Comparison of ENCODE assay signal across 9 mouse cellular contexts in genomic region chr12:106527699-106528434, GRCm38 (mm10).
A peak's percentile ranks its signal among the peaks of the same experiment; 100 is the strongest.
DNase-seq lines count a peak whose midpoint lies in the region; ATAC-seq and TF ChIP-seq lines count a peak whose summit lies in the region.
"Had no signal": no experiment of that assay in that cellular context is flagged by ENCODE, and none has a peak within 500 bp of the region (broad histone marks: within the 10 kb centered on the region; RNA-seq: fewer than 3 reads in every experiment).

No protein-coding gene starts in this region.

- no peaks in the 10 kb centered on the region for H3K36me3 ChIP-seq in embryonic facial prominence, embryonic 11.5 days (replicated peaks; ENCODE audit: control insufficient read depth, insufficient read depth, low read depth, low read length)
- no peaks in the 10 kb centered on the region for H3K36me3 ChIP-seq in hindbrain, embryonic 12.5 days
- H3K36me3 ChIP-seq in neural tube, embryonic 13.5 days, result no peaks in the 10 kb centered on the region
- H3K36me3 ChIP-seq: liver, embryonic 13.5 days had no signal

- no peaks in the 10 kb centered on the region for H3K9me3 ChIP-seq in embryonic facial prominence, embryonic 11.5 days (replicated peaks; ENCODE audit: control insufficient read depth, low read length)
- H3K9me3 ChIP-seq in hindbrain, embryonic 12.5 days (replicated peaks), result no peaks in the 10 kb centered on the region
- no peaks in the 10 kb centered on the region for H3K9me3 ChIP-seq in neural tube, embryonic 13.5 days
- H3K9me3 ChIP-seq: liver, embryonic 13.5 days had no signal

- intact Hi-C loops in left cerebral cortex, postnatal 10 days (cut with DNase I), result no loop called here
- intact Hi-C loops in left cerebral cortex, adult 2 months (cut with DNase I), result no loop called here

- no peak for TF ChIP-seq CTCF in left cerebral cortex, adult 2 months (IDR thresholded peaks at IDR 0.05)

- H3K4me1 ChIP-seq in embryonic facial prominence, embryonic 11.5 days (ENCODE audit: control insufficient read depth, insufficient read depth, low read length), result no peaks in the 10 kb centered on the region
- H3K4me1 ChIP-seq in hindbrain, embryonic 12.5 days, result peaks cover 16% of the 10 kb centered on the region
- H3K4me1 ChIP-seq in neural tube, embryonic 13.5 days (replicated peaks), result peaks cover 28% of the 10 kb centered on the region
- H3K4me1 ChIP-seq: liver, embryonic 13.5 days had no signal

- 0 out of 2 replicates have a peak, but pooled peaks cover 2% of the 10 kb centered on the region for H3K27me3 ChIP-seq in embryonic facial prominence, embryonic 11.5 days (ENCODE audit: control insufficient read depth, insufficient read depth, low read length)
- H3K27me3 ChIP-seq in hindbrain, embryonic 12.5 days, result peaks cover 17% of the 10 kb centered on the region; the same call in 1 of the 2 replicates
- peaks cover 25% of the 10 kb centered on the region for H3K27me3 ChIP-seq in neural tube, embryonic 13.5 days

- WGBS in embryonic facial prominence, embryonic 11.5 days, result 10% methylated on average over 20 of the region's 20 CpGs
- 6% methylated on average over 20 of the region's 20 CpGs for WGBS in hindbrain, embryonic 12.5 days
- 7% methylated on average over 20 of the region's 20 CpGs for WGBS in neural tube, embryonic 13.5 days

- H3K4me3 ChIP-seq in left cerebral cortex, adult 2 months, result no peak overlapping the region
- H3K4me3 ChIP-seq in embryonic facial prominence, embryonic 11.5 days (ENCODE audit: low read depth, low read length), result no peak overlapping the region
- no peak overlapping the region for H3K4me3 ChIP-seq in hindbrain, embryonic 12.5 days
- no peak overlapping the region for H3K4me3 ChIP-seq in neural tube, embryonic 13.5 days
- H3K4me3 ChIP-seq: liver, embryonic 13.5 days had no signal

- 0 out of 2 replicates have a peak overlapping the region, but pooled peaks have one; percentile 19 for H3K4me2 ChIP-seq in embryonic facial prominence, embryonic 11.5 days (ENCODE audit: low read depth, low read length)
- peak overlapping the region; percentile 33 for H3K4me2 ChIP-seq in hindbrain, embryonic 12.5 days (replicated peaks)
- peak overlapping the region; percentile 23 for H3K4me2 ChIP-seq in neural tube, embryonic 13.5 days
- H3K4me2 ChIP-seq: liver, embryonic 13.5 days had no signal

- no peak for ATAC-seq in embryonic facial prominence, embryonic 11.5 days (replicated peaks; ENCODE audit: insufficient number of reproducible peaks, low FRiP score, low TSS enrichment, low read depth)
- peak; percentile 54 for ATAC-seq in hindbrain, embryonic 12.5 days (ENCODE audit: low FRiP score)
- no peak for ATAC-seq in neural tube, embryonic 13.5 days (ENCODE audit: low read depth)

- no peak overlapping the region for H3K27ac ChIP-seq in left cerebral cortex, adult 2 months
- no peak overlapping the region for H3K27ac ChIP-seq in embryonic facial prominence, embryonic 11.5 days (replicated peaks; ENCODE audit: low read depth, low read length)
- no peak overlapping the region for H3K27ac ChIP-seq in hindbrain, embryonic 12.5 days
- H3K27ac ChIP-seq in neural tube, embryonic 13.5 days (replicated peaks), result peak overlapping the region; percentile 24; the same call in 1 of the 2 replicates
- H3K27ac ChIP-seq: liver, embryonic 13.5 days had no signal

- peak overlapping the region; percentile 37; the same call in 1 of the 2 replicates for H3K9ac ChIP-seq in embryonic facial prominence, embryonic 11.5 days (replicated peaks; ENCODE audit: low read length)
- H3K9ac ChIP-seq in hindbrain, embryonic 12.5 days, result no peak overlapping the region
- H3K9ac ChIP-seq in neural tube, embryonic 13.5 days, result no peak overlapping the region
- H3K9ac ChIP-seq: liver, embryonic 13.5 days had no signal

- DNase-seq in left cerebral cortex, postnatal 10 days (ENCODE audit: extremely low spot score in 1 of 2, low spot score in 2 of 2), result peak; percentile 11 to 40
- DNase-seq in left cerebral cortex, adult 2 months (ENCODE audit: extremely low spot score in 1 of 2, low spot score in 2 of 2), result no peak
- peak; percentile 59 for DNase-seq in embryonic facial prominence, embryonic 11.5 days (ENCODE audit: low spot score)
- no peak for DNase-seq in lung, postnatal 25 days (ENCODE audit: low spot score)
- no peak for DNase-seq in B cell, adult 2 months
- DNase-seq in gastrocnemius, adult 8-10 months (ENCODE audit: low spot score in 2 of 2), result no peak
- DNase-seq: liver, embryonic 13.5 days had no signal

Comparison
In these comparisons a context has a peak if more than half of its experiments do, and no peak if none do; other contexts are left out.
1. DNase-seq: peak in left cerebral cortex, postnatal 10 days (2 of 2) and embryonic facial prominence, embryonic 11.5 days (single experiment); none in left cerebral cortex, adult 2 months (0 of 2), lung, postnatal 25 days (single experiment), B cell, adult 2 months (0 of 2) and gastrocnemius, adult 8-10 months (0 of 2).
2. Peak in every context shown above with its lines, with median percentiles within 50 percentile points of each other: H3K4me2 ChIP-seq.